Mouse (Mus musculus) adrenal gland, postnatal 25 days (tissue): ENCODE measurements around the gene Nos1. TPM values are rescaled to one million over a fixed set of nuclear protein-coding genes. Genes with fewer than 3 reads are reported as not detected.

Source experiments
- DNase-seq: peaks from one replicate; pipeline ENCODE4 v3.0.0; 2021; ENCODE audit warnings: mixed read lengths
- total RNA-seq: library from RNA; stranded (reverse); gene quantifications from 2 replicates; pipeline ENCODE4 v1.2.3, GENCODE M21; 2021

The Nos1 gene
- total RNA-seq, 1 experiment from 2014 or later = 0.21 TPM

- DNase-seq = no peak
These were observed 117.4 kb downstream of the Nos1 start for GRCm38 (mm10) chr5:117898055-117898806.

- DNase-seq = no peak
These were observed 118.5 kb downstream of the Nos1 start for GRCm38 (mm10) chr5:117899361-117899760.

- DNase-seq = no peak
These were observed 120.3 kb downstream of the Nos1 start for GRCm38 (mm10) chr5:117900921-117901705.

- DNase-seq = no peak
These were observed 122.7 kb downstream of the Nos1 start for GRCm38 (mm10) chr5:117903534-117903933.

GRCm38 (mm10) chr5:117905728-117906127 lies 124.9 kb downstream of the Nos1 start:
- DNase-seq = no peak

GRCm38 (mm10) chr5:117909524-117909923 lies 128.7 kb downstream of the Nos1 start:
- no peak for DNase-seq

GRCm38 (mm10) chr5:117916349-117916748 lies 135.5 kb downstream of the Nos1 start:
- no peak for DNase-seq

GRCm38 (mm10) chr5:117916906-117917305 lies 136.1 kb downstream of the Nos1 start:
- no peak for DNase-seq

GRCm38 (mm10) chr5:117921786-117922528 lies 141.1 kb downstream of the Nos1 start:
- DNase-seq = no peak

- no peak for DNase-seq
These were observed 142.9 kb downstream of the Nos1 start for GRCm38 (mm10) chr5:117923688-117924087.

- no peak for DNase-seq
These were observed 147.7 kb downstream of the Nos1 start for GRCm38 (mm10) chr5:117928553-117928952.

GRCm38 (mm10) chr5:117932222-117932621 lies 151.4 kb downstream of the Nos1 start:
- DNase-seq = no peak

GRCm38 (mm10) chr5:117932862-117933261 lies 152.0 kb downstream of the Nos1 start:
- DNase-seq = peak; percentile 91

- no peak for DNase-seq
These were observed 155.5 kb downstream of the Nos1 start for GRCm38 (mm10) chr5:117936346-117936745.

GRCm38 (mm10) chr5:117937186-117937585 lies 156.4 kb downstream of the Nos1 start:
- DNase-seq = no peak

- peak; percentile 63 for DNase-seq
These were observed 157.3 kb downstream of the Nos1 start for GRCm38 (mm10) chr5:117938182-117938581.

GRCm38 (mm10) chr5:117939402-117939801 lies 158.6 kb downstream of the Nos1 start:
- no peak for DNase-seq

- DNase-seq = no peak
These were observed 160.7 kb downstream of the Nos1 start for GRCm38 (mm10) chr5:117941552-117941951.

GRCm38 (mm10) chr5:117946605-117947004 lies 165.8 kb downstream of the Nos1 start:
- peak; percentile 43 for DNase-seq

GRCm38 (mm10) chr5:117949393-117949792 lies 168.6 kb downstream of the Nos1 start:
- no peak for DNase-seq

GRCm38 (mm10) chr5:117953893-117954292 lies 173.1 kb downstream of the Nos1 start:
- DNase-seq = no peak

- no peak for DNase-seq
These were observed 173.6 kb downstream of the Nos1 start for GRCm38 (mm10) chr5:117954429-117954828.
